Mouse (Mus musculus) lung, postnatal 25 days (tissue): ENCODE data around the gene Gm7358.
"Not testable (repeated sequence)": the region's sequence is repeated elsewhere in the genome, so short reads cannot be mapped to it uniquely, and the experiment has no call there.

Source experiments
- DNase-seq: peaks from one replicate; pipeline ENCODE4 v3.0.0; 2022; ENCODE audit warnings: low spot score

Gene Gm7358

GRCm38 (mm10) chr17:14059431-14059830 lies at the start of gene Gm7358:
Gene Gm7358 (minus strand): TSS chr17:14059531.
- not testable (repeated sequence) for DNase-seq

DNA sequence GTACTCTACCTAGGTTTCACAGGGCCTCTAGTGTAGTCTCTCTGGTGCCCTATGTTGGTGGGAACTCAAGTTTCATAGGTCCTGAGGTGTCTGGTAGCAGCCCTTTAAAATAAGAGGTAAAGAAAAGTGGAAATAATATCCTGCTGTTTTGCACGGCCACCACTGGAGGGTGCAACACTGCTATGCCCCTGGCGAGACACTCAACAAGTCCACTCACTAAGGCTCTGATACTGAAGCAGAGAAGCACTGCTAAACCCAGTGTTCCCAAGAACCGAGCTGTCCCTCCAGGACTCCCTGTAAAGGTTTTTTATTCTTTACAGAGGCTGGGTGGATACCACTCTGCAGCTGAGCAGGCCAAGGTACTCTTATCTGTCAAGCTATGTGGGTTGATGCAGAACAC lies 43.7 kb upstream of the Gm7358 start:
- DNase-seq: not testable (repeated sequence)

- peak; percentile 12 for DNase-seq
Measured at GRCm38 (mm10) chr17:14101446-14101980, 42.2 kb upstream of the Gm7358 start.

DNA sequence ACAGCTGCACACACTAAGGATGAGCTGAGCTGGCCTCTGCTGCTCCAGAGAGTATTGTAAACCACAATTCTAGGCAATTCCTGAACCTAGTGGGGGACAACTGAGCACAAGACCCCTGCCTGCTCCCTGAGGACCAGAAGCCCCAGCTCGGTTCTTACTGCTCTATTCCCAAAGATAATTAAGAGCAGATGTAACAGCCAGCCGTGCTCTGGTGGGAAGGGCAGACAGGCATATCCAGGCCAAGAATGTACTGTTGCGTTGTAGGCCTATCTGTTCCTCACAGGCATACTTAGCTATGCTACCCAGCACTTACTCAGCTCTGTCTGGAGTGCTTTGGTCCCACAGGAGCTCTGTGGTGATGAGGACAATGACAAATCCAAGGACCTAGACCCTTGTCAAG lies 40.6 kb upstream of the Gm7358 start:
- not testable (repeated sequence) for DNase-seq

DNA sequence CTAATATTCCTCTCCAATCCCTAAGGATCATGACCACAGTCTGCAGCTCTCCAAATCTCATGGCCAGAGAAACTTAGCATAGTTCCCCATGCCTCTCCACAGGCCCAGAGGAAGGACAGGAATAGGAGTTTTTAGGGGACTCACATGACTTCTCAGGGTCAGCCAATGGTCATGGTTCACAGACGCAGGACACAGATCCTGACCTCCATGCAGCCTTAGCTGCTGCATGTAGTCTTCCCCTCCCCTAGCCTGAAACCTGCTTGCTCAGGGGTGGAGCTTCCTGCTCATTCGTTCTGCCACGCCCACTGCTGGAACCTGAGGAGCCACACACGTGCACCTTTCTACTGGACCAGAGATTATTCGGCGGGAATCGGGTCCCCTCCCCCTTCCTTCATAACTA lies 34.8 kb upstream of the Gm7358 start:
- DNase-seq: not testable (repeated sequence)

- not testable (repeated sequence) for DNase-seq
Measured at GRCm38 (mm10) chr17:14086629-14087028, 27.3 kb upstream of the Gm7358 start.

DNA sequence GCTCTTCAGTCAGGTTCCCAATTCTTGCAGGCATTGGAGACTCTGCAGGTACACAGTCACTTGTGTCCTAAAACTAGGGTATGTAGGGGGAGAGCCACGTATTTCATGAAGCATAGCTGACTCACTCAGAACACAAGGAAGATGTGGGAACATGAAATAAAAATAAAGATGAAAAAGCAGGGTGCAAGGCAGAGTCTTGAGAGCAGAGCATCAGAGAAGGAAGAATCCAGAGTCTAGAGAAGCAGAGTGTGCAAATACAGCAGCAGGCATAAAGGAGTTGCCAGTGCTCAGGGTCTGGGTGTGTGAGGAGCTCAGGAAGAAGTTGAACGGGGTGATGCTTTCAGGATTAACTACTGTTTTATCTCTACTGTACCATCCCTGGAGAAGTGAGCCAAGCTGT lies 17.5 kb downstream of the Gm7358 start:
- not testable (repeated sequence) for DNase-seq

DNA sequence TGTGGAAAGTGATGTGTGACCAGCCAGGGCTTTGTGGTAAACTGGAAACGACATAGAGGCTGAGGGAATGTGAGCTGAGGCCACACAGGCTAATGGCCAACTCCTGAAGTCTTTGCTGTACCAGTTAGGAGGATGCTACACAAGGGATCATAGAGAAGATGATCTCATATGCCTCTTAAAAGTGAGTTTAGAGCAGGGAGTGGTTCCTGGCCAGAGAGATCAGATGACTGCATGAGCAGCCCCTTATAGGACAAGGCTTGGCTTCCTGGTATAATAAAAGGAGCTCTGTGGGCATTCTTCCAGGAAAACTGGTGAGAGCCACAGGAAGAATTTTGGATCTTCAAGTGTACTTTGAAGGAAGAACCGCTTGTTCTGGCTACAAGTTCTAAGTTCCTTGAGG lies 22.3 kb downstream of the Gm7358 start:
- DNase-seq: not testable (repeated sequence)

DNA sequence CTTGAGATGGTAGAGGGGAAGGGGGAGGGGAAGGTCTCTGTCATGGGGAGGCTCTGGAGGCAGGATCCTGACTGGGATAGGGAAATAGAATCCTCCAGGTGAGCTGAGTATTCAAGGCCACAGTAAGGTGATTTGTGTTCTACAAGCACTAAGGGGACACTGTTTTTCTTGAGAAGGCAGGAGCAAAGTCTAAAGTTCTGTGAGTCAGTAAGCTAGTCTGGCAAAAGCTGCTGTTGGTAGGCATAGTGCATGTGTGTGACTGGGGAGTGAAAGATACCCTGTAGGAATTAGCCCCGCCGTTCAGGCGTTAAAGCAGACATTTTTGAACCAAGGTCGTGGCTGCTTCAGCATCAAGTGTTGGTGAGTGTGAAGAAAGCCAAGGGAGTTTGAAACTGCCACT lies 23.2 kb downstream of the Gm7358 start:
- not testable (repeated sequence) for DNase-seq
